Mouse (Mus musculus) kidney, postnatal 36 days (tissue): ENCODE results near the gene 2300003K06Rik.
A peak's percentile ranks its signal among the peaks of the same experiment; 100 is the strongest.
"Not testable (repeated sequence)": the region's sequence is repeated elsewhere in the genome, so short reads cannot be mapped to it uniquely, and the experiment has no call there.

Experiments
- DNase-seq, 2 experiments: peaks; one replicate each; pipeline ENCODE4 v3.0.0; 2021 to 2022; ENCODE audit warnings: mixed read lengths in 2 of 2

Gene 2300003K06Rik

GRCm38 (mm10) chr11:99837966-99838365 lies at the start of gene 2300003K06Rik:
Gene 2300003K06Rik (minus strand): TSS chr11:99838066.
- no peak for DNase-seq

- not testable (repeated sequence) for DNase-seq
These were observed 41.0 kb upstream of the 2300003K06Rik start, which contains the start of gene Gm11567 for GRCm38 (mm10) chr11:99878887-99879286. Gene Gm11567 (plus strand): TSS chr11:99879187.

- not testable (repeated sequence) for DNase-seq
These were observed 35.2 kb upstream of the 2300003K06Rik start, which contains the start of gene Krtap9-1 for GRCm38 (mm10) chr11:99873089-99873488. Gene Krtap9-1 (plus strand): TSS chr11:99873389.

GRCm38 (mm10) chr11:99864176-99864575 lies 26.3 kb upstream of the 2300003K06Rik start, which contains the start of gene Gm11559:
Gene Gm11559 (plus strand): TSS chr11:99864476.
- not testable (repeated sequence) for DNase-seq

GRCm38 (mm10) chr11:99858761-99859160 lies 20.9 kb upstream of the 2300003K06Rik start:
- no peak for DNase-seq

GRCm38 (mm10) chr11:99857617-99858016 lies 19.8 kb upstream of the 2300003K06Rik start, which contains the start of gene Gm11568:
Gene Gm11568 (plus strand): TSS chr11:99857917.
- no peak for DNase-seq

- DNase-seq, result peak in 1 of 2 experiments; percentile 4
These were observed 16.3 kb upstream of the 2300003K06Rik start for GRCm38 (mm10) chr11:99854121-99854520.

GRCm38 (mm10) chr11:99851508-99851907 lies 13.6 kb upstream of the 2300003K06Rik start, which contains the start of gene Krtap4-16:
Gene Krtap4-16 (minus strand): TSS chr11:99851608.
- DNase-seq, result no peak

GRCm38 (mm10) chr11:99846746-99847145 lies 8.9 kb upstream of the 2300003K06Rik start:
- DNase-seq, result no peak

GRCm38 (mm10) chr11:99842185-99842584 lies 4.3 kb upstream of the 2300003K06Rik start:
- DNase-seq, result no peak

GRCm38 (mm10) chr11:99815566-99815965 lies 22.3 kb downstream of the 2300003K06Rik start, which contains the start of gene Gm11564:
Gene Gm11564 (minus strand): TSS chr11:99815666.
- not testable (repeated sequence) for DNase-seq

- not testable (repeated sequence) for DNase-seq
These were observed 28.1 kb downstream of the 2300003K06Rik start, which contains the start of gene Krtap4-13 for GRCm38 (mm10) chr11:99809792-99810191. Gene Krtap4-13 (minus strand): TSS chr11:99809892.

GRCm38 (mm10) chr11:99804346-99804745 lies 33.5 kb downstream of the 2300003K06Rik start, which contains the start of gene Gm11554:
Gene Gm11554 (minus strand): TSS chr11:99804446.
- DNase-seq, result not testable (repeated sequence)

GRCm38 (mm10) chr11:99798832-99799231 lies 39.0 kb downstream of the 2300003K06Rik start, which contains the start of gene Gm11569:
Gene Gm11569 (minus strand): TSS chr11:99798932.
- DNase-seq, result not testable (repeated sequence)

- no peak for DNase-seq
These were observed 44.5 kb downstream of the 2300003K06Rik start, which contains the start of gene Gm11596 for GRCm38 (mm10) chr11:99793367-99793766. Gene Gm11596 (minus strand): TSS chr11:99793467.
